Mouse (Mus musculus): ENCODE results near the gene Dnpep. TPM values are rescaled to one million over a fixed set of nuclear protein-coding genes. Genes with fewer than 3 reads are reported as not detected.

Gene Dnpep
- total RNA-seq, 1 experiment from 2014 or later = 43.1 TPM

DNA sequence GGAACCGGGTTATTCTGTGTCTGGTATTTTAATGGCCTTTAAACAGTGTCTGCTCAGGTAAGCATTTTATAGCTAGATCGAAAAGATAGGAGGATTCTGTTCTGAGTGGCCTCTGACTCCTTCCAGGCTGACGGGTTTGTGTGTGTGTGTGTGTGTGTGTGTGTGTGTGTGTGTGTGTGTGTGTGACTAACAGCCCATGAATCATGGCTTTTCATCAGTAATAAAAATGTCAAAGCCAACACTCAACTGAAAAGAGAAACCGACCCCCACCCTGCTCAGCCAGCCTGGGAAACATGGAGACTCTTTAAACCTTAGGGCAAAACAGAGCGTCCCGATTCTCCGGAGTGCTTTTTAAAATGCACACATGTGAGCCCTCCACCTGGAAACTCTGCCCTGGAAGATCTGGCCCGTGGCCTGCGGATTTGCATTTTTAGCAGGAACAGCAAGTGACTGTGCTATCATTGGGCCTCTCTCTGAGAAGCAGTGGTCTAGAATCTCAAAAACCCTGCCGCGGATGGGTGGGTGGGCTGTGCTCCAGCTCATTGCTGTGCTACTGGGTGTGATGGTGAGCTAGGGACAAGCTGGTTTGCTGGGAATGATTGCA lies 20.4 kb upstream of the Dnpep start:
- ATAC-seq (replicated peaks in 1 of 2; ENCODE audit: insufficient read depth in 1 of 2, low FRiP score in 2 of 2, low TSS enrichment in 1 of 2, low read depth in 1 of 2, poor library complexity in 2 of 2, severe bottlenecking in 2 of 2) = no peak

DNA sequence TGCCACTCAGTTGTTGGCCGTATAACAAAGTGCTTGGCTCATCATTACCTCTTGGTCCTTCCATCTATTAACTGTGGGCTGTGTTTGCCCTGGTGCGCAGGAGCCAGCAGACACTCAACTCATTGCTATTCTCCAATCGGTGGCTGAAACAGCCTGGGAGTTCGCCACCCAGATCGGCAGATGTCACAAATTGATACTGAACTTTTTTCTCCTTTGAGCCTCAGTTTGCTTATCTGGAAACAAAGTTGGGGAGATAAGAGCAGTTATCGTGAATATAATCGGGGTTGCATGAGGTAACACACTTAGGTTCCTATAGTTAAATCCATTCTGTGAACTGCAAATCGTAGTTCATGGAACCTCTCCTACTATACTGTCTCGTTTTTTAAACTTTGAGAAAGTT lies 19.3 kb upstream of the Dnpep start:
- no peak for ATAC-seq (replicated peaks in 1 of 2; ENCODE audit: insufficient read depth in 1 of 2, low FRiP score in 2 of 2, low TSS enrichment in 1 of 2, low read depth in 1 of 2, poor library complexity in 2 of 2, severe bottlenecking in 2 of 2)

DNA sequence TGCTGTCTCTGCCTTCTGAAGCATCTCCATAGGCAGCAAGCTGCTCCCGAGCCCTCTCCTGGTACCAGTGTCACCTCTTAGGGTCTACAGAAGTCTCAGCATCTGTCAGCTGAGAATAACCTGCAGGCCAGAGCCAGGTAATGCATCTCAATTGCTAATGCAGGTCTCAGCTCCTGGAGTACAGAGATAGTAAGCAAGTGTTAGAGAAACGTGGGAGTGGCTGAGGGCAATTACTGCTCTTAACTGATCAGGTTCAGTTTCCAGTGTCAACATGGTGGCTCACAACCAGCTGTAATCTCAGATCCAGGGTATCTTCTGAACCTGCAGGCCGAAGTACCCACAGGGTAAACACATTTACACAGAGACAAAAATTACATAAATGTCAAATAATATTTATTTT lies 18.7 kb upstream of the Dnpep start:
- no peak for ATAC-seq (replicated peaks in 1 of 2; ENCODE audit: insufficient read depth in 1 of 2, low FRiP score in 2 of 2, low TSS enrichment in 1 of 2, low read depth in 1 of 2, poor library complexity in 2 of 2, severe bottlenecking in 2 of 2)

DNA sequence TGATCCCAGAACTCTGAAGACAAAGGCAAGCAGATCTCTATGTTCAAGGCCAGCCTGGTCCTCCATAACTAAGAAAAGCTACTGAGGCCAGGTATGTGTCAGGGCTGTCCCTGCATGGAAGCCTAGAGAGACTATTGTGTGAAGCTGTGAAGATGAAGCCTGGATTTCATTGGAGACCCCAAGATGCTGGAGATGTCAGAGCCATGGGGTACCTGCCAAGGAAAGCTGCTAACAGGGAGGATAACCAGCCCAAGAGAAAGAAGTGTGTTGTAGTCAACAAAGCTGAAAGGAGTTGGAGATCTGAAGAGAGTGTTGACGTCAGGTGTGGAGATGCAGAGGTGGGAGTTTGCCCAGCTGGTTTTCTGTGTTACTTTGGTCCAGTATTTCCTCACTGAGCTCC lies 13.5 kb upstream of the Dnpep start:
- ATAC-seq (replicated peaks in 1 of 2; ENCODE audit: insufficient read depth in 1 of 2, low FRiP score in 2 of 2, low TSS enrichment in 1 of 2, low read depth in 1 of 2, poor library complexity in 2 of 2, severe bottlenecking in 2 of 2) = no peak

DNA sequence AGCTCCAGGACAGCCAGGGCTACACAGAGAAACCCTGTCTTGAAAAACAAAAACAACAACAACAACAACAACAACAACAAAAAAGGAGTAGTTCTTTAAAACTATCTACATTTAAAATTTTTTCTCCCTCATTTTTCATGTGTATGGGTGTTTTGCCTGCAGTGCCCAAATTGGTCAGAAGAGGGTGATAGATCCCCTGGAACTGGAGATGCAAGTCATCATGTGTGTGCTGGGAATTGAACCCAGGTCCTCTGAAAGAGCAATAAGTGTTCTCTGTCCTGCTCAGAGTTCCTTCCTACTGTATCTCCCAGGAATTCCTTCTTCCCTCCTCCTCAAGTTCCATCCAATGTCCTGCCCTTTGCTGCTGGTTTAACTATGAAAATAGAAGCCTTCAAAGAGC lies 9.7 kb upstream of the Dnpep start:
- no peak for ATAC-seq (replicated peaks in 1 of 2; ENCODE audit: insufficient read depth in 1 of 2, low FRiP score in 2 of 2, low TSS enrichment in 1 of 2, low read depth in 1 of 2, poor library complexity in 2 of 2, severe bottlenecking in 2 of 2)

DNA sequence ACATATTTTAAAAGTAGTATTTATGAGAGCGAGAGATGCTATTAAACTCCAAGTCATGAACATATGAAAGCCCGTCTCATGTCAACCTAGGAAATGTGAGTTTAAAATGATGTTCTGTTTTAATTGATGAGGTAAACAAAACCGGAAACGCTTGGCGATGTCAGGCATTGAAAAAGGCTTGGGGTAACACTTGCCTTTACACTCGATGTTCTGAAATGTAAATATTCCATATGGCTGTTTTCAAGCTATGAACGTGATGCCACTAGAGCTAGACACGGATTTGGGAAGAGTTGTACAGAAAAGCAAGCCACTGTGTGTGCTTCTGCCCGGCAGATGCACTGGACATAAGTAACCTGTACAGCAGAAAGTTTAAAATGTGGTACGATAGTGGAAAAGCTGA lies 1.4 kb upstream of the Dnpep start:
- no peak for ATAC-seq (replicated peaks in 1 of 2; ENCODE audit: insufficient read depth in 1 of 2, low FRiP score in 2 of 2, low TSS enrichment in 1 of 2, low read depth in 1 of 2, poor library complexity in 2 of 2, severe bottlenecking in 2 of 2)

DNA sequence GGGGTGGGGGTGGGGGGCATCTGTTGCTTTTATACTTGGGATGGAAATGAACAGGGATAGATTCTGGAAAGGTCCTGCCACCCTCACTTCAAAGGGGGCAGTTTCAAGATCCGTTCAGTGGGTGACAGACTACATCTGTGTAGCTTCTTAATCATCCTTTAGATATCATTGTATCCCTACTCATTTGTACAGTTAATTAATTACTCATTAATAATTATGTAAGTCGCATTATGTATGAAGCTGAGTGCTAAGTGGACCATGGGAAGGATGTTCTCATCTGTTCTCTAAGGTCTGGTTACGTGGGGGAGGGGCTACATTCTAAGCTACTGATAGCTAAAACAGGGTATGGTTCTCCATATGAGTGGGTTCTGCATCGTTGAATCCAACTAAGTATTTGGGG lies 946 bp upstream of the Dnpep start:
- ATAC-seq (replicated peaks in 1 of 2; ENCODE audit: insufficient read depth in 1 of 2, low FRiP score in 2 of 2, low TSS enrichment in 1 of 2, low read depth in 1 of 2, poor library complexity in 2 of 2, severe bottlenecking in 2 of 2) = no peak

DNA sequence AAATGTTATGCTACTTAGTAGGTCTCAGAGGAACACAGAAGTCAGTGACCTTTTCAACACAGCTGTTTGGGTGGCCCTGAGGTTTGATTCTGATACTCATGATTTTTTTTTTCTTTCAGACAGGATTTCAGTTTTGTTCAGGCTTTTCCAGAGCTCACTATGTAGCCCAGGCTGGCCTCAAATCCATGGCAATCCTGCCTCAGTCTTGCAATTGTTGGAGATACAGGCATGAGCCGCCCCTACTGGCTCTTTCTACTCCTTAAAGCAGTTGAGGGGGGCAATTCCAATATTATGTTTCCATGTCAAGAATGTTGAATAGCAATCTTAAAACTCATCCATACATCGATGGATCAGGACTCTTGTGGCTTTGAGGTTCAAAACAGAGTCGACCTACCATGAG lies 511 bp upstream of the Dnpep start:
- ATAC-seq (replicated peaks in 1 of 2; ENCODE audit: insufficient read depth in 1 of 2, low FRiP score in 2 of 2, low TSS enrichment in 1 of 2, low read depth in 1 of 2, poor library complexity in 2 of 2, severe bottlenecking in 2 of 2) = no peak

DNA sequence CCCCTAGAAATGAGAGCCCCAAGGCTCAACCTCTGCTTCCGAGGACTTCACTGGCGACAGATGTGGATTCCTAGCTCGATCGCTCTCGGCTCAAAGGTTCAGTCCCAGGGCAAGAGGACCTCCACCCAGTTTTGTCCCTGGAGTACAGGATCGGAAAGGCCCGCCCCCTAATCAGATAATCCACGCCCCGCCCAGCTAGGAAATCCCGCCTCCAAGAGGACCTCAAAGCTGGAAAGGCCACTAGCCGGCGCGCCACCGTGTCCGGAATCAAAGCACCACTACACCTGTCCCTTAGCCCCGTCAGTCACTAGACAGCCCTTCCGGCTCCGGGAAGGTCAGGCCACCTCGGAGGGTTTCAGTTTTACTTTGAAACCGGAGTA lies 939 bp downstream of the Dnpep start:
- ATAC-seq (replicated peaks in 1 of 2; ENCODE audit: insufficient read depth in 1 of 2, low FRiP score in 2 of 2, low TSS enrichment in 1 of 2, low read depth in 1 of 2, poor library complexity in 2 of 2, severe bottlenecking in 2 of 2) = peak in 1 of 2 experiments; percentile 28; a peak in 2 of 4 replicates

DNA sequence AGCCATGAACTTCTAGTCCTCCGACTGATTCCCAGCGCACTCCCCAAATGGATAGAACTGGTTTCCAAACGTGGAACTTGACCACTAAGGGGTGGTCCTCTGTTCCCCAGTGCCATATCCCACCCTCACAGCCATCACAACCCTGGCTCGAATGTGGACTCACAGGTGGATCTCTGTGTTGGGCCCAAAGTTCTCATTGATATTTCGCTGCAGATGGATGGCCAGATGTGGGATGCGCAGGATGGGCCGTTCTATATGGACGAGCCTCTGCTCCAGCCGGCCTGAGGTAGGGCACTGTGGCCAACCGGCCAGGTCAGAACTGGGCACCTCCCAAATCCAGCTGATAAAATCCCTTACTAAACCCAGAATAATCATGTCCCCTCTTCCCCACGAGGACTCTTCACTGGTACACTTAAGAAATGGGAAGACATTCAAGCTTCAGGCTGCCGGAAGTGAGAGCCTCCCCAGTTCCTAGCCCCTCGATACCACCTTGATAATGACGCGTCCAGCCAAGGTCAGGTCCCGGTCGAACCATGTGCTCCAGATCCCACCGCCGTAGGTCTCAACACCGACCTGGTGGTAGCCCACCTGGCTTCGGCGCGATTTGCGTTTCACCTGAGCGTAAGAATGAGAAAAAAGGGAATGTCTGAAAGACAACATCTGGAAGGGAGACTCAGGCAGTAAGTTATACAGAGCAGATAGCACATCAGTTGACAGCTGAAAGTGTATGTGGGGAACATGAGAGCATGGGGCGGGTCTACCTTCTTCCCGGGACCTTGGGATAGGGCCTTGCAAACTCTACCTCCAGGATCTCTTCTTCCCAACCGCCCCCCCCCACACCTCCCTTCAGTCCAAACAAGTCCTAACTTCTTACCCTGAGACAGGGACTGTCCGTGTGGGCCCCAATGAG lies 2.1 kb downstream of the Dnpep start:
- ATAC-seq (replicated peaks in 1 of 2; ENCODE audit: insufficient read depth in 1 of 2, low FRiP score in 2 of 2, low TSS enrichment in 1 of 2, low read depth in 1 of 2, poor library complexity in 2 of 2, severe bottlenecking in 2 of 2) = no peak

DNA sequence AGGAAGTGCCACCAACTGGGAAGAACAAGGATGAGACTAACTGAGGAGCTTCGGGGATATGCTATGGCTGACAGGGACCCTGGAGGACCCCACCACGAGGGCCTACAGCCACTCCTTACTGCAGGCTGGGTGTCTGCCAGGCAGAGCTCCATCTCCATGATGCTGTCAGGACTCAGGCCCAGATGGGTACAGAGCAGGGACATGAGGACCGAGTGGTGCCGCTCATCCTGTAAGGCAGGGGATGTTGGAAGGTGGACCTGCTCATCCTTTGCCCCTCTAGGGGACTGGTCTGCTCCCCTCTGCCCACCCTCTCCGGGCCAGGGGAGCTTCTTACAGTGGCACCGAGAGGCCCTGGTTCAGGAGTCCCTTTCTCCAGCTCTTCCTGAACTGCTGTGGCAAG lies 2.8 kb downstream of the Dnpep start:
- no peak for ATAC-seq (replicated peaks in 1 of 2; ENCODE audit: insufficient read depth in 1 of 2, low FRiP score in 2 of 2, low TSS enrichment in 1 of 2, low read depth in 1 of 2, poor library complexity in 2 of 2, severe bottlenecking in 2 of 2)

DNA sequence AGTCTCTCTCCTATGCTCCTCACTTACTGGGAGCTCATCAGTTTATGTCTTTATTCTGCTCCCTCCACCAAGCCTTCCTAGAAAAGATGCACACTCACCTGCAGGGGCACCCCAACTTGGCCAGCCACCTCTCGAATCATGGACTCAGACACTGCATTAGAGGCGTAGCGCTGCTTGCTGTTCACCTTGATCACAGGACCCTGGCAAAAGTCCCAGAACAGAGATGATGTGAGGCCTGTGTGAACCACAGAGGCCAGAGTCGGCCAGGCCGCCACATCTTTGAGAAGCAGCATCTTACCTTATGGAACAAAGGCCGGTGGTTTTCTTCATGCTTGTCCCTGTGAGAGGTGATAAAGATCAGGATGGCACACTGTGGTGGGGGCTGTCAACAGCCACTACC lies 6.1 kb downstream of the Dnpep start:
- no peak for ATAC-seq (replicated peaks in 1 of 2; ENCODE audit: insufficient read depth in 1 of 2, low FRiP score in 2 of 2, low TSS enrichment in 1 of 2, low read depth in 1 of 2, poor library complexity in 2 of 2, severe bottlenecking in 2 of 2)

DNA sequence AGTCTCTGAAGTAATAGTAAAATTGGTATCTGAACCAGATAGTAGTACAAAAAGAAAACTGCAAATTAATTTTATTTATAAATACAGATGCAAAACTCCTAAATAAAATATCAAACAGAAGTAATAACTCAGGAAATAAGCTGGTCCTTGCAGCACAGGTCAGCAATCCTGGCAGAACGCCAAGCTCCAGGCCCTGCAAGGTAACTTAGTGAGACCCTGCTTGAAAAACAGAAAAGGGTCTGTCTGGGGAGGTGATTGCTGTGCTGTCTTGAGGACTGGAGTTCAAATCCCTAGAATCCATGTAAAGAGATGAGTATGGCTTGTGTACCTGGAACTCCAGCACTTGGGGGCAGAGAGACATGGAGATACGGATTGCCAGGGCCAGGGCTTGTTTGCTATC lies 13.1 kb downstream of the Dnpep start:
- ATAC-seq (replicated peaks in 1 of 2; ENCODE audit: insufficient read depth in 1 of 2, low FRiP score in 2 of 2, low TSS enrichment in 1 of 2, low read depth in 1 of 2, poor library complexity in 2 of 2, severe bottlenecking in 2 of 2) = no peak

DNA sequence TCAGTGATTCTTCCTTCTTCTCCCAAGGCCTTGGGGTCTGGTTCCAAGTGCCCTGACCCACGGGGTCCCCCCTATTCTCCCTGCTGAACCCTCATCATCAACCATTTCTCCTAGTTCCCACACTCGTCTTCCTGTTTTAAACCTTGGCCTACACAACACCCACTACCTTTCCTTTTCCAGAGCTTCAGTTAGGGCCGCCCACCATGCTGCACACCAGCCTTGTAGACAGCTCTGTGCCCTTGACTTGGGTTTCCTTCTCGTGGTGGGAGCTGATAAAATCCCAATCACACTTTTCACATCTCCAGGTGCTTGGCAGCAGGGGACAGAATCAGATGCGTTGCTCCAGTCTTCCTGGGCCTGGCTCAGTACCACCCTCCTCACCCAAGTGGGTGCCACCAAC lies 23.5 kb downstream of the Dnpep start:
- no peak for ATAC-seq (replicated peaks in 1 of 2; ENCODE audit: insufficient read depth in 1 of 2, low FRiP score in 2 of 2, low TSS enrichment in 1 of 2, low read depth in 1 of 2, poor library complexity in 2 of 2, severe bottlenecking in 2 of 2)

DNA sequence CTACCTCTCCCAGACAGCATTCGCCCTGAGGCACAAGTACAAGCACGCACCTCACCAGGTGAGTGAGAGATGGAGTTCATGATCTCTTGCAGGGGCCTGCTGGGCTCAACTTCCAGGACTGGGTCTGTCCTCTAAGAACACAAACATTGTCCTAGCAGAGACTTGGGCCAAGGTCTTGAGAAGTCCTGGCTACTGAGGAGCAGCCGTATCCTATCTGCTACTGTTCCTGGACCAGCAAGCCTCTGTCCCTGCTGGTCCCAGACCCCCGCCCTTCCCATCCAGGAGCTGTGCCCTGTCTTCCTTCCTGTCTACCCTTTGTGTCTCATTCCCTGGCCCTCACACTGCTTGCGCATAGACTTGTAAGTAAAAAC lies 24.5 kb downstream of the Dnpep start:
- ATAC-seq (replicated peaks in 1 of 2; ENCODE audit: insufficient read depth in 1 of 2, low FRiP score in 2 of 2, low TSS enrichment in 1 of 2, low read depth in 1 of 2, poor library complexity in 2 of 2, severe bottlenecking in 2 of 2) = no peak

DNA sequence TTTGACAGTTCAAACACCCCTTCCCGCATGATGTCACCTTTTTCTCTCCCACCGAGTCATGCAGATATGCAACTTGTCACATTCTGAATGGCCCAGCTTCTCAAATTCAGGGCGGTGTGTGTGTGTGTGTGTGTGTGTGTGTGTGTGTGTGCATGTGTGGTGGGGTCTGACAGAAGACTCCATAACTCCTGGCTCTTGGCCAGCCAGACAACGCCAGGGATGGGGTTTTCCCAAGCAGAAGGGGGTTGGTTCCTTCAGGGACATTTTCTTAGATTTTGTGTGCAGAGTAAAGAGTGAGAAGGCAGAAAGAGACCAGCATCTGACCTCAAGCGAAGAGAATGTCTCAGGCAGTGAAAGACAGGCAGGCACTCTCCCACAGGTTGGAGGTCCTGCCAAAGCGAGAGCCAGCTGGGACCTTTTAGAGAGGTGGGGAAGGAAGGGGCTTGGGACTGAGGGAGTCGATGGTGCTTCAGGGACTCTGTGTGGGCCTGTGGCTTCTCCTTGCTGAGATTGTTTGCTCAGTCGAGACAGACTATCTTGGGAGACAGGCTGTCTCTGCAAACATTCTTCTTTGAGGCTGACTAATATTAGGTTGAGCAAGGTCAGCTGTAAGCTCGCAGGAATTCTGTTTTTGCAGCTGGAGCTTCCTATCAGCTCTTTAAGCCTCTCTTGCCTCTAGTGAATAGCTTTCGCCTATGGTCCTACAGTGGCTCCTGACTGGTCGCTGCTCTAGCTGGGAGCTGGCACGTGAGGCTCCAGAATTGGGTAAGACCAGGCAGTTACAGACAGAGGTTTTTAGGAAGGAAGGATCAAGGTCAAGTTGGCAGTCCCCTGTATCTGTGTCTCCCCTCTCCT lies 25.1 kb downstream of the Dnpep start:
- ATAC-seq (replicated peaks in 1 of 2; ENCODE audit: insufficient read depth in 1 of 2, low FRiP score in 2 of 2, low TSS enrichment in 1 of 2, low read depth in 1 of 2, poor library complexity in 2 of 2, severe bottlenecking in 2 of 2) = no peak

DNA sequence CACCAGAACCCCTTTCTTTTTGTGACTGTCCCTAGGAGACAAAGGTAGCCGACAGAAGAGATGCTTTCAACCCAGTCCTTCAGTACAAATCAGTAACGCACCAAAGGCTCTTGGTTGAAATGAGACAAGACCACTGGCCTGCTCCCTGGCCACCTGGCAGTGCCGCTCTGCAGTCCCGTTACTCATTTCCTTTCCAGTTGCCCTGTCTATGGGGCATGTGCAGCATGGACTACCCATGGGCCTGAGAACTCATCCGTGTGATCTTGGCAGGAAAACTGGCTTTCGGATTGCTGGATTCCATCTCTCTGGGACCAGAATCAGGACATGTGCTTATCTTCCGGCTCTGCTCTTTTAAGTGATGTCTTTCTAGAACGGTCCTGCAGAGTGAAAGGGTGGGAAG lies 26.5 kb downstream of the Dnpep start:
- no peak for ATAC-seq (replicated peaks in 1 of 2; ENCODE audit: insufficient read depth in 1 of 2, low FRiP score in 2 of 2, low TSS enrichment in 1 of 2, low read depth in 1 of 2, poor library complexity in 2 of 2, severe bottlenecking in 2 of 2)

DNA sequence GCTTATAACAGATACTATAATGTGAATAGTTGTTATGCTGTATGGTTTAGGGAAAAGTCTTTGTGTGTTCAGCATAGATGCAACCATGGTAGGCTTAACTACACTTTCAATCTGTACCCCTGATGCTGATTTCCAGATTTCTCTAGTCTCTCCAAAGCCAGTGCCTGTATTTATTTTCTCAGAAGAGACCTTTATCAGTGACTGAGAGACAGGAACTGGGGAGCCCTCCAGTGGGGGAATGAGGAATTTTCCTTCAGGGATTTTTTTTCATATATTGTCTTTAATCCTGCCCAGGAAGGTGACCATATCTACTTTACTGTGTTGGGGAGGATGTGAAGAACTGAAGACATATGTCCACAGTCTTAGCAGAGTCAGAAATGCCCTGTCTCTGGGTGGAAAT lies 27.2 kb downstream of the Dnpep start:
- ATAC-seq (replicated peaks in 1 of 2; ENCODE audit: insufficient read depth in 1 of 2, low FRiP score in 2 of 2, low TSS enrichment in 1 of 2, low read depth in 1 of 2, poor library complexity in 2 of 2, severe bottlenecking in 2 of 2) = no peak

All from hematopoietic stem cell, adult 5-6 weeks (primary cell).